Mouse (Mus musculus): ENCODE measurements at regions not wholly inside any gene's neighbourhood (a gene's known extent, or its start where the extent isn't known, plus 50 kb on each side); places are given as distances from the start of the nearest gene placed in this dataset.

- intact Hi-C loops (cut with DNase I; ENCODE audit: low total_unique reads), result no loop called here
- no peak for DNase-seq
Observed at GRCm38 (mm10) chr15:93824729-93825694, 229.3 kb upstream of the Prickle1 start.

GRCm38 (mm10) chr15:93821236-93821635 lies 225.5 kb upstream of the Prickle1 start:
- no peak for DNase-seq
- intact Hi-C loops (cut with DNase I; ENCODE audit: low total_unique reads), result no loop called here

- no peak for DNase-seq
- intact Hi-C loops (cut with DNase I; ENCODE audit: low total_unique reads), result no loop called here
Observed at GRCm38 (mm10) chr15:93812011-93812410, 216.3 kb upstream of the Prickle1 start.

GRCm38 (mm10) chr15:93807993-93808392 lies 212.3 kb upstream of the Prickle1 start:
- intact Hi-C loops (cut with DNase I; ENCODE audit: low total_unique reads), result no loop called here
- DNase-seq, result no peak

- no peak for DNase-seq
- intact Hi-C loops (cut with DNase I; ENCODE audit: low total_unique reads), result no loop called here
Observed at GRCm38 (mm10) chr15:93807505-93807904, 211.8 kb upstream of the Prickle1 start.

GRCm38 (mm10) chr15:93804703-93805102 lies 209.0 kb upstream of the Prickle1 start:
- DNase-seq, result no peak
- intact Hi-C loops (cut with DNase I; ENCODE audit: low total_unique reads), result no loop called here

GRCm38 (mm10) chr15:93790531-93790930 lies 194.8 kb upstream of the Prickle1 start:
- intact Hi-C loops (cut with DNase I; ENCODE audit: low total_unique reads), result no loop called here
- no peak for DNase-seq

GRCm38 (mm10) chr15:93789762-93790161 lies 194.1 kb upstream of the Prickle1 start:
- intact Hi-C loops (cut with DNase I; ENCODE audit: low total_unique reads), result no loop called here

GRCm38 (mm10) chr15:93787361-93787760 lies 191.7 kb upstream of the Prickle1 start:
- intact Hi-C loops (cut with DNase I; ENCODE audit: low total_unique reads), result no loop called here
- DNase-seq, result no peak

More at GRCm38 (mm10) chr15:93789762-93790161, 194.1 kb upstream of the Prickle1 start:
- no peak for DNase-seq

- intact Hi-C loops (cut with DNase I; ENCODE audit: low total_unique reads), result no loop called here
- no peak for DNase-seq
Observed at GRCm38 (mm10) chr15:93785846-93786412, 190.2 kb upstream of the Prickle1 start.

GRCm38 (mm10) chr15:93783736-93784135 lies 188.0 kb upstream of the Prickle1 start:
- no peak for DNase-seq
- intact Hi-C loops (cut with DNase I; ENCODE audit: low total_unique reads), result no loop called here

- intact Hi-C loops (cut with DNase I; ENCODE audit: low total_unique reads), result no loop called here
- peak; percentile 17 for DNase-seq
Observed at GRCm38 (mm10) chr15:93775199-93775745, 179.6 kb upstream of the Prickle1 start.

- intact Hi-C loops (cut with DNase I; ENCODE audit: low total_unique reads), result no loop called here
- DNase-seq, result no peak
Observed at GRCm38 (mm10) chr15:93774340-93774739, 178.6 kb upstream of the Prickle1 start.

- intact Hi-C loops (cut with DNase I; ENCODE audit: low total_unique reads), result no loop called here
Observed at GRCm38 (mm10) chr15:93766981-93767380, 171.3 kb upstream of the Prickle1 start.

GRCm38 (mm10) chr15:93763047-93763446 lies 167.4 kb upstream of the Prickle1 start:
- DNase-seq, result no peak
- intact Hi-C loops (cut with DNase I; ENCODE audit: low total_unique reads), result no loop called here

More at GRCm38 (mm10) chr15:93766981-93767380, 171.3 kb upstream of the Prickle1 start:
- no peak for DNase-seq

GRCm38 (mm10) chr15:93758204-93758836 lies 162.6 kb upstream of the Prickle1 start:
- intact Hi-C loops (cut with DNase I; ENCODE audit: low total_unique reads), result no loop called here
- peak; percentile 62 for DNase-seq

GRCm38 (mm10) chr15:93755989-93756388 lies 160.3 kb upstream of the Prickle1 start:
- intact Hi-C loops (cut with DNase I; ENCODE audit: low total_unique reads), result no loop called here
- DNase-seq, result no peak

GRCm38 (mm10) chr15:93751817-93752216 lies 156.1 kb upstream of the Prickle1 start:
- intact Hi-C loops (cut with DNase I; ENCODE audit: low total_unique reads), result no loop called here
- no peak for DNase-seq

GRCm38 (mm10) chr15:93750953-93751352 lies 155.3 kb upstream of the Prickle1 start:
- intact Hi-C loops (cut with DNase I; ENCODE audit: low total_unique reads), result no loop called here

More at GRCm38 (mm10) chr15:93750953-93751352, 155.3 kb upstream of the Prickle1 start:
- DNase-seq, result peak; percentile 47

All from gastrocnemius, postnatal 14 days (tissue).